Mouse (Mus musculus): Measurements from ENCODE around the gene Chml.

Chml gene

DNA sequence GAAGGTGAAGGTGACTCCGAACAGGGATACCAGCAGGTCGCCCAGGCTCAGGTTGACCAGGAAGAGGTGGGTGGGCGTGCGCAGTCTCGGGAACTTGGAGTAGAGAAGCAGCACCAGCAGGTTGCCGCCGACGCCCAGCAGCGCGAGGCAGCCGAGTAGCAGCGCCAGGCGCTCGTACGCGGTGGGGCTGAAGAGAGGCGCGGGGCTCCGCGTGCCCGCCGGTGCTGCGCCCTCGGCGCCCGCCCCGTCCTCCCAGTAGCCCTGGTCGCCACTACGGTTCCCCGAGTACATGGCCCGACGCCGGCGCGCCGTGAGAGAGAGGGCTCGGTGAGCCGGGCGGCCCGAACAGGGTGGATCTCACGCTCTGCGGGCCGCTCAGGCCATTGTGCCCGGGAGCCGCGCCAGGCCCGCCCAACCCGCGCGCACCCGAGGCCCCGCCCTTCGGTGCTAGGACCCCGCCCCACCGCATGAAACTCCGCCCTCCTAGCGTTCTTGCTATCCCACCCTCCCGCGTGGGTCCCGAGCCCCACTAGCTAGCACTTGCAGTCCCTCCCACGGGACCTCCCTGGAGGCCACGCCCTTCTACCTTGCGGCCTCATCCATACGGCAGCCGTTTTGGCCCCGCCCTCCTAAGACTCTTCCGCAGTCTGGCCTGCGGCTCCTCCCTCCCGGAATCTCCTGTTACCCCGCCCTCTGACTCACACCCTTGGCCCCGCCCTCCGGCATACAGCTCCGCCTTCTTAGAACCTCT, at the start of gene Chml, which contains the start of gene Opn3:
Gene Chml, minus strand, starts transcription at position 656 of the 751 bp plus-strand sequence.
Gene Opn3, minus strand, starts transcription at position 531 of the 751 bp plus-strand sequence.
- in situ Hi-C loops (cut with MseI, MboI) = no loop called here

GRCm38 (mm10) chr1:175725771-175726170, 33.1 kb upstream of the Chml start:
- in situ Hi-C loops (cut with MseI, MboI) = no loop called here

DNA sequence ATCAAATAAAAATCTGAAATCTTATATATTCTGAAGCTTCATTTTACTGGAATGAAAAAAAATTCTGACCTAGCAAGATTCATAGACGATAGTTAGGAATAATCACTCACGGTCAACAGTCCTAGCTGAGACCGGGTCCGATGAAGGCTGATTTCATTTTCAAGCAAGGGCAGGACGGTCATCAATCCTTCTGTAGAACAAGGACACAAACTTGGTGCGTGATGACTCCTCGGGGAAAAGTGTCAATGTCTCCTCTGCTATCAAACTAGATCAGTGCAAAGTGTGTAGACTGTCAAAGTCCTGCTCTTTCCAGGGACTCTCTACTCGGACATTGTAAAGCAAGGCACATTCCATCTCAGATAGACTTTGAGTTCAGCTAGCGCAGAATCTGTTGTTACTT, 24.1 kb upstream of the Chml start:
- in situ Hi-C loops (cut with MseI, MboI) = no loop called here

- in situ Hi-C loops (cut with MseI, MboI) = no loop called here
Observed at GRCm38 (mm10) chr1:175712338-175712909, 19.7 kb upstream of the Chml start.

DNA sequence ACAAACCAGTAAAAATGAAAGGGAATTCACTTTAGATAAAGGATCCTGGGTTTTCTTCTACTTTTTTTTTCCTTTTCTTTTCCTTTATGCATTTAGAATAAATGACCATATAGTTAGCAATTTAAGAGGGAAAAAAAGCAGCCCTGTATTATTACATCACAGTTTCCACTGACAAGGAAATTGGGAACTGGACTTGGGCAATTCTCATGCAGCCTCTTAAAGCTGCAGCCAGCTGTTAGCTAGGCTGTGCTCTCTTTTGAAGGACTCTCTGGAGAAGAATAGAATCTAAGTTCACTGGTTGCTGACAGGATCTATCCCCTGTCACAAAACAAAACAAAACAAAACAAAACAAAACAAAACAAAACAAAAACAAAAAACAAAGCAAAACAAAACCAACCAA, 15.3 kb upstream of the Chml start:
- in situ Hi-C loops (cut with MseI, MboI) = no loop called here

DNA sequence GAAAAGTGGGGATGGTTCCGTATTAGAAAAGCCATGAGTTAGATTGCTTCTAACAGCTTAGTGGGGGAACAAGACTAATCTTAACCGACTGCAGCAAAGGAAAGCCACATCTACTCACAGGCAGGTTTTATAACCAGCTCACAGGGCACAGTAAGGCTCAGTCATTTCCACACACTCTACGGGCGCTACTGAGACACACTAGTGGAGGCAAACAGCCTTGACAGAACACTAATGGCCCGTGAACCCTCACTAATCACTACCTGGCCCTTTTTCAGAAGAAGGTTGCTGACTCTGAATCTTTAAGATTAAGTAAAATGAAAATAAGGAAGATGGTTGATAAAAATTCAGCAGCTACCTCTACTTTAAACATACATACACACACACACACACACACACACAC, 14.9 kb upstream of the Chml start:
- in situ Hi-C loops (cut with MseI, MboI) = no loop called here

DNA sequence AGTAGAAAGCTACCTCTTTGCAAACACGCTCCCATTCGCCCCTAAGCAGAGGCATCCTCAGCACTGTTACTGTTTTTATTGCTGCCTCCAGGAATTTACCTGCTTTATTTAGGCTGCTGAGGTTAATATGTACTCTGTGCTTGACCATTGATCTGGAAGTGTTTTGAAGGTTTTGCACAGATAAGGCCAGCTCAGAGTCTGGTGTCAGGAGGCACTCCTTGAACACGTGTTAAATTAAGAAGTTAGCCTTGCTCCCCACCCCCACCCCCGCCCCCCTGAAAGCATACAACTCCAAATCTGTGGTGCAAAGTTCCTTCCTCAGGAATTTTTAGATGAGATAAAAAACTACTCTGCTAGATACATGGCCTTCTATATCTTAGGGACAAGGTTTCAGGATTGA, 8.4 kb upstream of the Chml start:
- in situ Hi-C loops (cut with MseI, MboI) = no loop called here

DNA sequence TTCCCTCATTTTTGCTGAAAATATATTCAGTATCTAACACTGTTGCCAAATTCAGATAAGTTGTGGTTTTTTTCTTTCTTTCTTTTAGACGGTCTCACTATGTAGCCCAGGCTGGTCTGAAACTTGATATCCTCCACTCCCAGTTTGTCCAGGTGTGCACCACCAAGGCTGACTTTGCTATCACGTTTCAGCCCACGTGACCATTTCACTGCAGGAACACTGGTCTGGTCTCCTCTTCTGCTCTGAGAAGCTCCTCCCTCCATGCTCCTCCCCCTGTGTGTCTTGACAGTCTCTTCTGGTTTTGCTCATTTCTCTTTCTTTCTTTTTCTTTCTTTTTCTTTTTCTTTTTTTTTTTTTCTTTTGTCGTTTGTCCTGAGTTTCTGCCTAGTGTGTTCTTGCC, 7.1 kb upstream of the Chml start:
- in situ Hi-C loops (cut with MseI, MboI) = no loop called here

- in situ Hi-C loops (cut with MseI, MboI) = no loop called here
Observed at GRCm38 (mm10) chr1:175699375-175699774, 6.7 kb upstream of the Chml start.

DNA sequence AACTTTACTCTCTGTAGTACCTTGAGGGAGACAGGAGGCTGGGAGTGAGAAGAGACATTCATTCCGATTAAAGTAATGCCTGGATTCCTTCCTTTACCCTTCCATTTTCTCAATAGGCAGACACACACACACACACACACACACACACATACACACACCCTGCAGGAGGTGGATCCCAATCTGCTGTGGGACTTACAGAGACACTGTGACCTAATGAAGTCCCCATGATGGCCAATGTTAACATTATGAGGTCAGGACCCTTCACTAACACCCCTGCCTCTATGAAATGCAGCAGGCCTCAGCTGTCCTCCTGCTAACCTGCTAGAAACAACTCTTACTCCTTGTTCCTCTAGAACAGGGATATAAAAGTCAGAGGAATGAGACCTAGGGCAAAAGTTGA, 5.6 kb upstream of the Chml start, which contains the start of gene Wdr64:
Gene Wdr64, plus strand, starts transcription at position 301 of the 400 bp plus-strand sequence.
- in situ Hi-C loops (cut with MseI, MboI) = no loop called here

GRCm38 (mm10) chr1:175693429-175693960, 794 bp upstream of the Chml start:
- in situ Hi-C loops (cut with MseI, MboI) = no loop called here

DNA sequence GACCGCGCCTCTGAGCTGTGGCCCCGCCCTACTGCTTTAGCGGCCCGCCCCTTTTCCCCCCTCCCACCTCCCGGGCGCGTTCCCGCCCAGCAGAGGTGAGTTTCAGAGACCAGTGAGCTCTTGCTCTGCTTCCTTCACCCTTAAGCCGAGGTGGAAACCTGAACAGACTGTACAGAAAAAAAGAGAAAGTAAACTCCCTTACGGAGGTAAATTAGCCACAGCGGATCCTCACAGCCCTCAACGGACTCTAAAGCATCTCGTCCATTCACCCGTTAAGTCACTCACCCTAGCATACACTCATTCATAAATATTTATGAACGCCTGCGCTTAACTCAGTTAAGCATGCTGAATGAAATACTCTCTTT, 278 bp upstream of the Chml start:
- in situ Hi-C loops (cut with MseI, MboI) = no loop called here

DNA sequence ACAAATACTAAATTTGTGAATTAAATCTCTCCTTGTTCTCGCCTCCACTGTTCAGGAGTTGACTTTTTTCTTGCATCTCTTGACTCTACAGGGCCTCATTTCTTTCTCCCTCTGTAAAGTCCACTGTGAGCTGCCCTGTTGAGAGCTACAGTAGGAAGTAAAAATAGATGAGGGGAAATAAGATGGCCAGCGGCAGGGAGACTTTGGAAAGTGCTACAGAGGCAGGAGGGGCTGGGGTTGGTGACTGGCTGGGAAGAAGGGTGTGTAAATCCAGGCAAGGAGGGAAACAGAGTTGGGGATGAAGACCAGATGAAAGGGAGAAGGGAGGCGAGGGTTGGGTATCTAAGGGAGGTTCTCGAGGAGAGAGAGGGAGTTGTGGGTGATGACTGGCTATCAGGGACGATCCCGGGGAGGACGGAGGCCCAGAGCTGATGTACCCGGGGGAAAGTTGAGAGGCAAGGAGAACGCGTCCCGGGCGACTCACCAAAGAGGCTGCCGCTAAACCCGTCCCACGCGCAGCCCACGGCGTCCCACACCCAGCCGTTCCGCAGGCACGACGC, 935 bp downstream of the Chml start:
- in situ Hi-C loops (cut with MseI, MboI) = no loop called here

GRCm38 (mm10) chr1:175680995-175681394, 11.7 kb downstream of the Chml start:
- in situ Hi-C loops (cut with MseI, MboI) = no loop called here

- in situ Hi-C loops (cut with MseI, MboI) = no loop called here
Observed at GRCm38 (mm10) chr1:175677459-175677858, 15.2 kb downstream of the Chml start.

GRCm38 (mm10) chr1:175675116-175675515, 17.6 kb downstream of the Chml start:
- in situ Hi-C loops (cut with MseI, MboI) = no loop called here

DNA sequence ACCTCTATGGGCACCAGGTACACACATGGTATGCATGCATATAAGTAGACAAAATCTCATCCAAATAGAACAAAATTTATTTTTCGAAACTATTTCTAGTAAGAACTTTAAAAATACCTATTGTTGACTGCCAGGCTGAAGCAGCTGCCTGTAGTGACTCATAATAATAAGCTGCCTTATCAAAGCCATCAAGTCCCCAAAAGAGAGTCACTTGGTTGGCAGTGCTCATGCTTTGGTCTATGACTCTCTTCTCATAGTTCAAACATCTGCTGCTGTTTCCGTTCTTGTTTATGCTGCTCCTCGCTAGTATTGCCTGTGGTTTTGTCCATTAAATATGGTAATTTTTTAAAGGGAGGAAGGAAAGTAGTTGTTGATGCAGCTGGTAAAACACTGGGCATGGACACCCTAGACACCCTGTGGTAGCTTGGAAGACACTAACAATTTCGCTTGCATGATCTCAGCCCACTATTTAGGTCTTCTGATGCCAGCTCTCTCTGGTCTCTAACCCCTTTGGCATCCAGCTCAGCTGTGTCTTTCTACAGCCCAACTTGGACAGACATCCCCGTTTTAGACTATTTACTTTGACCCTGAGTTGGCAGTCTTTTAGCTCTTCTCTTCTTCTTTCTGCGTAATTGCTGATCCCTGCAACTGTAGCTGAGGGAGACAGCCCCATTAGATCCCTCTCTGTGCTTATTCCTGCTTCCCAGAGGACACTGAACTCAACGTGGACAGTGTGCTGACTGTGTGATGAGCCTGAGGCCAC, 19.0 kb downstream of the Chml start:
- in situ Hi-C loops (cut with MseI, MboI) = no loop called here

GRCm38 (mm10) chr1:175671626-175672025, 21.1 kb downstream of the Chml start:
- in situ Hi-C loops (cut with MseI, MboI) = no loop called here

DNA sequence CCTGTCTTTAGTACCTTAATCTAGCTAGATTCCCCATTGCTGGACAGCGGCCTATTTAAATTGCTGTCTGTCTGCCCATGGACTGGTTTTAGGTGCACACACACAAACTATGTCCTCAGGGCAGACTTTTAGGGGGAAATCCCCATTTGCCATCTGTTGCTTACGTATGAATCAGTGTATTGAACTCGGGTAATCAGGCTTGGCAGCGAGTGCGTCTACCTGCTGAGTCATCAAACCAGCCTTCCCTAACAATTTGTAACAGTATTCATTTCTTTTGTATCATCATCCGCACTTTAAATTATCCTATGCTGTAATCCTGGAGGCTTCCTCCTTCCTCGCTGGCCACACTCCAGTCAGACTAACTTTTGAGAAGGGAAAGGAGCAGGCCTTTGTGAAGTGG, 22.7 kb downstream of the Chml start:
- in situ Hi-C loops (cut with MseI, MboI) = no loop called here

- in situ Hi-C loops (cut with MseI, MboI) = no loop called here
Observed at GRCm38 (mm10) chr1:175669456-175669855, 23.2 kb downstream of the Chml start.

GRCm38 (mm10) chr1:175668666-175669405, 23.9 kb downstream of the Chml start:
- in situ Hi-C loops (cut with MseI, MboI) = no loop called here

All from mouse trophoblast stem cell (cell line).